Mouse (Mus musculus): ENCODE results near the gene Hist3h2a. TPM values are rescaled to one million over a fixed set of nuclear protein-coding genes. Genes with fewer than 3 reads are reported as not detected.

The Hist3h2a gene
- polyA plus RNA-seq, 1 experiment from 2014 or later, result 152 TPM

- no peak for ATAC-seq
- H3K36me3 ChIP-seq (ENCODE audit: control insufficient read depth, insufficient read depth), result peaks cover 22% of the 10 kb centered on the region
- WGBS, result 93% methylated on average over 18 of the region's 18 CpGs
- H3K4me1 ChIP-seq (replicated peaks; ENCODE audit: control insufficient read depth, insufficient read depth, low read length), result peaks cover 27% of the 10 kb centered on the region
- no peak overlapping the region for H3K9ac ChIP-seq (replicated peaks; ENCODE audit: low read depth, low read length)
- no peak overlapping the region for H3K4me2 ChIP-seq (ENCODE audit: low read length)
- no peaks in the 10 kb centered on the region for H3K9me3 ChIP-seq (ENCODE audit: control insufficient read depth, low read length)
- H3K4me3 ChIP-seq (replicated peaks; ENCODE audit: low read length), result no peak overlapping the region
- no peak overlapping the region for H3K27ac ChIP-seq (ENCODE audit: low read length)
- H3K27me3 ChIP-seq (replicated peaks; ENCODE audit: control insufficient read depth, insufficient read depth, low read length), result no peaks in the 10 kb centered on the region
Measured at GRCm38 (mm10) chr11:58982471-58983097, 28.1 kb downstream of the Hist3h2a start.

GRCm38 (mm10) chr11:58983691-58984341 is 29.3 kb downstream of the Hist3h2a start:
- Histone ChIP-seq H3K4me3 (replicated peaks; ENCODE audit: low read length) (no peak overlapping the region), H3K4me1 (replicated peaks; ENCODE audit: control insufficient read depth, insufficient read depth, low read length) (peaks cover 23% of the 10 kb centered on the region), H3K9me3 (ENCODE audit: control insufficient read depth, low read length) (no peaks in the 10 kb centered on the region), H3K9ac (replicated peaks; ENCODE audit: low read depth, low read length) (no peak overlapping the region), H3K27me3 (replicated peaks; ENCODE audit: control insufficient read depth, insufficient read depth, low read length) (no peaks in the 10 kb centered on the region), H3K4me2 (ENCODE audit: low read length) (no peak overlapping the region), H3K36me3 (ENCODE audit: control insufficient read depth, insufficient read depth) (peaks cover 24% of the 10 kb centered on the region), H3K27ac (ENCODE audit: low read length) (no peak overlapping the region)
- 88% methylated on average over 6 of the region's 6 CpGs for WGBS
- ATAC-seq, result no peak

- Histone ChIP-seq H3K4me3 (replicated peaks; ENCODE audit: low read length) (no peak overlapping the region), H3K36me3 (ENCODE audit: control insufficient read depth, insufficient read depth) (peaks cover 27% of the 10 kb centered on the region), H3K9me3 (ENCODE audit: control insufficient read depth, low read length) (no peaks in the 10 kb centered on the region), H3K4me2 (ENCODE audit: low read length) (no peak overlapping the region), H3K4me1 (replicated peaks; ENCODE audit: control insufficient read depth, insufficient read depth, low read length) (peaks cover 15% of the 10 kb centered on the region), H3K27ac (ENCODE audit: low read length) (no peak overlapping the region), H3K9ac (replicated peaks; ENCODE audit: low read depth, low read length) (no peak overlapping the region), H3K27me3 (replicated peaks; ENCODE audit: control insufficient read depth, insufficient read depth, low read length) (no peaks in the 10 kb centered on the region)
- WGBS, result 94% methylated on average over 7 of the region's 7 CpGs
- no peak for ATAC-seq
Measured at GRCm38 (mm10) chr11:58984657-58985056, 30.2 kb downstream of the Hist3h2a start.

DNA sequence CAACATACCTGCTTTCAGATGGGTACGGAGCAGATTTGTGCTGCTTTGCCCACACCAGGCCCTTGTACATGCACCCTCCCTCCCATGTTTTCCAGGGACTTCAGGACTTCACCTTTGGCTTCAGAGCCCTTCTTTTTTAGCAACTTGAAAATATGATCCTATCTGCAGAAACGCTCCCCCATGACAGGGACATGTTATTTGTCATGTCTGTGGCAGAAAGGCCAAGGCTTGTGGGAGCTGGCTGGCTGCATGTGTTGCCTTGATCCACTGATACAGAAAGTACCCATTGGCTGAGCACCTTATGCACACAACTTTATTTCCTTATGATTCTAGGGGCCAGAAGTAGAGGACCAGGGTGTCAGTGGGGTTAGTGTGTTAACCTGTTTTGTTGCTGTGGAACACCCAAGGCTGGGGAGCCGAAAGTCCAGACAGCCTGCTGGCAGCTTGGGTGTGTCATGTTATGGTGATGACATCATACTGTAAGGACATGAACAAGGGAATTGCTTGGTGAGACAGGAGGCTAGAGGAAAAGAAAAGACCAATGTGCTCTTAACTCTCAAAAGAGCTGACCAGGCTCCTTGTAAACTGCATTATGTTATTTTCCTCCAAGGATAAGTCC is 30.9 kb downstream of the Hist3h2a start:
- H3K27me3 ChIP-seq (replicated peaks; ENCODE audit: control insufficient read depth, insufficient read depth, low read length), result no peaks in the 10 kb centered on the region
- H3K4me2 ChIP-seq (ENCODE audit: low read length), result no peak overlapping the region
- 95% methylated on average over 3 of the region's 3 CpGs for WGBS
- H3K4me1 ChIP-seq (replicated peaks; ENCODE audit: control insufficient read depth, insufficient read depth, low read length), result peaks cover 7% of the 10 kb centered on the region
- H3K36me3 ChIP-seq (ENCODE audit: control insufficient read depth, insufficient read depth), result peaks cover 27% of the 10 kb centered on the region
- no peak overlapping the region for H3K4me3 ChIP-seq (replicated peaks; ENCODE audit: low read length)
- no peaks in the 10 kb centered on the region for H3K9me3 ChIP-seq (ENCODE audit: control insufficient read depth, low read length)
- ATAC-seq, result no peak
- no peak overlapping the region for H3K9ac ChIP-seq (replicated peaks; ENCODE audit: low read depth, low read length)
- no peak overlapping the region for H3K27ac ChIP-seq (ENCODE audit: low read length)

DNA sequence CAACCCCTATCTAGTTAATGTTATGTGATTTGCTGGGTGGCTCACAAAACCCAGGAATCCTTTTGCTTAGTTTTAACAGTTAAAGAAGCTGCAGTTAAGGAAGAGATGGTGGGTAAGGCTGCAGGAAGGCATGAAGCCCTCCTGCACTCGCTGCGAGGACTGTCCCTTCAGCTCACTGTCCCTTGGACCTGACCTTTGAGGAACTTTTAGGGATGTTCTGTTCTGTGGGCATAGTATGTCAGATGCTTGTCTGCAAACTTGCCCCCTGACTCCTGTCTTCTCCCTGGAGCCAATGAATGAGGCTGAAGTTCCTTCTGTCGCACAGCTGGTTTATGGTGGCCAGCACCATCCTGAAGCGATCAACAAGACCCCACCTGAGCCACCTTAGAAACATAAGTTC is 34.7 kb downstream of the Hist3h2a start:
- ATAC-seq, result no peak
- Histone ChIP-seq H3K9ac (replicated peaks; ENCODE audit: low read depth, low read length) (no peak overlapping the region), H3K27me3 (replicated peaks; ENCODE audit: control insufficient read depth, insufficient read depth, low read length) (no peaks in the 10 kb centered on the region), H3K4me2 (ENCODE audit: low read length) (no peak overlapping the region), H3K27ac (ENCODE audit: low read length) (no peak overlapping the region), H3K4me3 (replicated peaks; ENCODE audit: low read length) (no peak overlapping the region), H3K36me3 (ENCODE audit: control insufficient read depth, insufficient read depth) (peaks cover 22% of the 10 kb centered on the region), H3K4me1 (replicated peaks; ENCODE audit: control insufficient read depth, insufficient read depth, low read length) (no peaks in the 10 kb centered on the region; the same call in 1 of the 2 replicates), H3K9me3 (ENCODE audit: control insufficient read depth, low read length) (no peaks in the 10 kb centered on the region)
- WGBS, result 97% methylated on average over 4 of the region's 4 CpGs

GRCm38 (mm10) chr11:58990141-58990540 is 35.7 kb downstream of the Hist3h2a start:
- Histone ChIP-seq H3K36me3 (ENCODE audit: control insufficient read depth, insufficient read depth) (peaks cover 20% of the 10 kb centered on the region), H3K4me3 (replicated peaks; ENCODE audit: low read length) (no peak overlapping the region), H3K27me3 (replicated peaks; ENCODE audit: control insufficient read depth, insufficient read depth, low read length) (peaks cover 1% of the 10 kb centered on the region; the same call in 1 of the 2 replicates), H3K4me2 (ENCODE audit: low read length) (no peak overlapping the region), H3K9ac (replicated peaks; ENCODE audit: low read depth, low read length) (no peak overlapping the region), H3K4me1 (replicated peaks; ENCODE audit: control insufficient read depth, insufficient read depth, low read length) (peaks cover 6% of the 10 kb centered on the region), H3K9me3 (ENCODE audit: control insufficient read depth, low read length) (no peaks in the 10 kb centered on the region), H3K27ac (ENCODE audit: low read length) (no peak overlapping the region)
- ATAC-seq, result no peak
- 84% methylated on average over 17 of the region's 17 CpGs for WGBS

GRCm38 (mm10) chr11:58990794-58991193 is 36.3 kb downstream of the Hist3h2a start:
- Histone ChIP-seq H3K36me3 (ENCODE audit: control insufficient read depth, insufficient read depth) (peaks cover 16% of the 10 kb centered on the region), H3K4me2 (ENCODE audit: low read length) (no peak overlapping the region), H3K27ac (ENCODE audit: low read length) (no peak overlapping the region), H3K9ac (replicated peaks; ENCODE audit: low read depth, low read length) (no peak overlapping the region), H3K9me3 (ENCODE audit: control insufficient read depth, low read length) (no peaks in the 10 kb centered on the region), H3K4me1 (replicated peaks; ENCODE audit: control insufficient read depth, insufficient read depth, low read length) (peaks cover 6% of the 10 kb centered on the region), H3K4me3 (replicated peaks; ENCODE audit: low read length) (no peak overlapping the region), H3K27me3 (replicated peaks; ENCODE audit: control insufficient read depth, insufficient read depth, low read length) (peaks cover 3% of the 10 kb centered on the region; the same call in 1 of the 2 replicates)
- 82% methylated on average over 9 of the region's 9 CpGs for WGBS
- no peak for ATAC-seq

DNA sequence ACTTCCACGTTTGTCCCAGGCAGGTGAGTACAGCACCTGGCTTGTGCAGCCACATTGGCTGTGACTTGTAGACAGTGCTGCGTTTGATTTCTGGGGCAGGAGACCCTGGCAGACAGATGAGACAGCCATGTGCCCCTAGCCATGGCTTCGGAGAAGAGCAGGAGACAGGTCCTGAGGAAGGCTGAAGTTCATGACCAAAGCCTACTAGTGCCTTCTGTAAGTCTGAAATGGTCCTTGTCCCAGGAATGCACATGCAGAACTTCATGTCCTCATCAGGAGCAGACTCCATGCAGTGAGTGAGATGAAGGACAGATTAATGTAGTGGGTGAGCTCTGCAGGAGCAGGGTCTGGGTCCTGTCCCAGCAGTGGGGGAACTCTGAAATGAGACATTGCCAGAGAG is 37.4 kb downstream of the Hist3h2a start:
- 89% methylated on average over 3 of the region's 3 CpGs for WGBS
- no peak overlapping the region for H3K4me3 ChIP-seq (replicated peaks; ENCODE audit: low read length)
- H3K9me3 ChIP-seq (ENCODE audit: control insufficient read depth, low read length), result no peaks in the 10 kb centered on the region
- no peak overlapping the region for H3K9ac ChIP-seq (replicated peaks; ENCODE audit: low read depth, low read length)
- no peak overlapping the region for H3K27ac ChIP-seq (ENCODE audit: low read length)
- peaks cover 3% of the 10 kb centered on the region; the same call in 1 of the 2 replicates for H3K27me3 ChIP-seq (replicated peaks; ENCODE audit: control insufficient read depth, insufficient read depth, low read length)
- H3K36me3 ChIP-seq (ENCODE audit: control insufficient read depth, insufficient read depth), result peaks cover 10% of the 10 kb centered on the region; the same call in 1 of the 2 replicates
- peaks cover 6% of the 10 kb centered on the region for H3K4me1 ChIP-seq (replicated peaks; ENCODE audit: control insufficient read depth, insufficient read depth, low read length)
- no peak overlapping the region for H3K4me2 ChIP-seq (ENCODE audit: low read length)
- ATAC-seq, result no peak

GRCm38 (mm10) chr11:58993091-58993670 is 38.7 kb downstream of the Hist3h2a start:
- Histone ChIP-seq H3K27me3 (replicated peaks; ENCODE audit: control insufficient read depth, insufficient read depth, low read length) (peaks cover 3% of the 10 kb centered on the region; the same call in 1 of the 2 replicates), H3K4me1 (replicated peaks; ENCODE audit: control insufficient read depth, insufficient read depth, low read length) (peaks cover 6% of the 10 kb centered on the region), H3K27ac (ENCODE audit: low read length) (no peak overlapping the region), H3K36me3 (ENCODE audit: control insufficient read depth, insufficient read depth) (peaks cover 10% of the 10 kb centered on the region; the same call in 1 of the 2 replicates), H3K9me3 (ENCODE audit: control insufficient read depth, low read length) (no peaks in the 10 kb centered on the region), H3K4me2 (ENCODE audit: low read length) (no peak overlapping the region), H3K9ac (replicated peaks; ENCODE audit: low read depth, low read length) (no peak overlapping the region), H3K4me3 (replicated peaks; ENCODE audit: low read length) (no peak overlapping the region)
- no peak for ATAC-seq
- WGBS, result 84% methylated on average over 6 of the region's 6 CpGs
